ENCODE assay signal across 11 mouse cellular contexts in genomic region chr13:44960542-44961291, GRCm38 (mm10). TPM values are rescaled to one million over a fixed set of nuclear protein-coding genes. Genes with fewer than 3 reads are reported as not detected.
A peak's percentile ranks its signal among the peaks of the same experiment; 100 is the strongest.
DNase-seq lines count a peak whose midpoint lies in the region.
"Had no signal": no experiment of that assay in that cellular context is flagged by ENCODE, and none has a peak within 500 bp of the region (broad histone marks: within the 10 kb centered on the region; RNA-seq: fewer than 3 reads in every experiment).

No protein-coding gene starts in this region.

- intact Hi-C loops in gastrocnemius, postnatal 14 days (cut with DNase I; ENCODE audit: low total_unique reads), result loop anchor here (10.0 kb wide), 1 partner anchor 1156 kb away; no protein-coding TSS in a partner anchor

- DNase-seq in cerebellum, postnatal 10 days, result peak; percentile 77 to 82
- no peak for DNase-seq in cerebellum, adult 11 months
- peak; percentile 35 for DNase-seq in kidney, adult 9 months
- DNase-seq in kidney, adult 11 months, result no peak
- DNase-seq in right cerebral cortex, postnatal 10 days (ENCODE audit: low spot score in 2 of 2), result peak; percentile 56 to 58
- DNase-seq in right cerebral cortex, adult 18-20 months, result no peak
- DNase-seq in gastrocnemius, postnatal 14 days, result no peak
- no peak for DNase-seq in thymus, adult 18-20 months
- DNase-seq: adrenal gland, postnatal 14 days; heart, postnatal 14 days; lung, adult 2 months had no signal

RNA-seq across cellular contexts. Expression of gene Dtnbp1, which starts 41.2 kb away (rescaled TPM):
- 10 to 100 TPM; 28.3 to 31.4 TPM for total RNA-seq in gastrocnemius, postnatal 14 days (2021)

Comparison
In these comparisons a context has a peak if more than half of its experiments do, and no peak if none do; other contexts are left out.
1. DNase-seq: peak in cerebellum, postnatal 10 days (2 of 2), kidney, adult 9 months (single experiment) and right cerebral cortex, postnatal 10 days (2 of 2); none in cerebellum, adult 11 months (single experiment), kidney, adult 11 months (single experiment), right cerebral cortex, adult 18-20 months (single experiment), gastrocnemius, postnatal 14 days (single experiment) and thymus, adult 18-20 months (0 of 2).